Mouse (Mus musculus) lung, postnatal 0 days (tissue): ENCODE results near the gene Zkscan3. TPM values are rescaled to one million over a fixed set of nuclear protein-coding genes. Genes with fewer than 3 reads are reported as not detected.

Experiments
- ATAC-seq: fragments of 200-750 bp; cut with Nextera tagmentation; 2 replicates; pipeline ENCODE4 v1.8.0; 2017; ENCODE audit warnings: moderate library complexity
- DNase-seq: peaks from one replicate; pipeline ENCODE4 v3.0.0-alpha.2; 2016; ENCODE audit warnings: low spot score
- H3K27ac ChIP-seq: fragments of 300-500 bp; sonication (generic); 2 replicates; pipeline ENCODE4 v1.5.1; 2014; ENCODE audit warnings: antibody characterized with exemption, mild to moderate bottlenecking, low read length, mixed read lengths
- H3K27me3 ChIP-seq: fragments of 300-500 bp; sonication (generic); replicated peaks from 2 replicates; pipeline ENCODE4 v1.6.1; 2014; ENCODE audit warnings: low read length, mixed read lengths; ENCODE audit not compliant: insufficient read depth
- H3K36me3 ChIP-seq: fragments of 300-500 bp; sonication (generic); 2 replicates; pipeline ENCODE4 v1.6.1; 2014; ENCODE audit warnings: low read length, mixed read lengths; ENCODE audit not compliant: insufficient read depth
- H3K4me1 ChIP-seq: fragments of 300-500 bp; sonication (generic); 2 replicates; pipeline ENCODE4 v1.6.1; 2014; ENCODE audit warnings: antibody characterized with exemption, low read depth, low read length, mixed read lengths; ENCODE audit not compliant: insufficient read depth
- H3K4me2 ChIP-seq: fragments of 300-500 bp; sonication (generic); replicated peaks from 2 replicates; pipeline ENCODE4 v1.6.1; 2014; ENCODE audit warnings: low read depth, mild to moderate bottlenecking, low read length, moderate library complexity, mixed read lengths
- H3K4me3 ChIP-seq: fragments of 300-500 bp; sonication (generic); 2 replicates; pipeline ENCODE4 v1.5.1; 2014; ENCODE audit warnings: low read depth, low read length
- H3K9ac ChIP-seq: fragments of 300-500 bp; sonication (generic); replicated peaks from 2 replicates; pipeline ENCODE4 v1.6.1; 2014; ENCODE audit warnings: low read depth, mild to moderate bottlenecking
- H3K9me3 ChIP-seq: fragments of 300-500 bp; sonication (generic); 2 replicates; pipeline ENCODE4 v1.6.1; 2016; ENCODE audit warnings: low read length, mixed read lengths
- CTCF ChIP-seq: IDR thresholded peaks from 2 replicates; pipeline ENCODE4 v1.5.1; 2016; ENCODE audit warnings: antibody characterized with exemption, mild to moderate bottlenecking
- EP300 ChIP-seq: IDR thresholded peaks from 2 replicates; pipeline ENCODE4 v1.6.1; 2016; ENCODE audit warnings: antibody characterized with exemption, mild to moderate bottlenecking, control low read depth
- WGBS: fragments of 180-500 bp; shearing (Covaris S2); extraction: QIAGEN DNeasy Blood & Tissue Kit; methylation state at CpG from one replicate; pipeline ENCODE4 v1.1.7; 2014; 5-methylcytosine and 5-hydroxymethylcytosine counted together
- polyA plus RNA-seq: library from polyadenylated mRNA; unstranded; fragments of >200 nt; fragmentation: Nextera tagmentation; extraction: Ambion mirVana; gene quantifications from 2 replicates; pipeline ENCODE4 v1.2.1, GENCODE M21; 2015

The Zkscan3 gene
- polyA plus RNA-seq, result 46.3 and 54.3 TPM in 2 replicates

DNA sequence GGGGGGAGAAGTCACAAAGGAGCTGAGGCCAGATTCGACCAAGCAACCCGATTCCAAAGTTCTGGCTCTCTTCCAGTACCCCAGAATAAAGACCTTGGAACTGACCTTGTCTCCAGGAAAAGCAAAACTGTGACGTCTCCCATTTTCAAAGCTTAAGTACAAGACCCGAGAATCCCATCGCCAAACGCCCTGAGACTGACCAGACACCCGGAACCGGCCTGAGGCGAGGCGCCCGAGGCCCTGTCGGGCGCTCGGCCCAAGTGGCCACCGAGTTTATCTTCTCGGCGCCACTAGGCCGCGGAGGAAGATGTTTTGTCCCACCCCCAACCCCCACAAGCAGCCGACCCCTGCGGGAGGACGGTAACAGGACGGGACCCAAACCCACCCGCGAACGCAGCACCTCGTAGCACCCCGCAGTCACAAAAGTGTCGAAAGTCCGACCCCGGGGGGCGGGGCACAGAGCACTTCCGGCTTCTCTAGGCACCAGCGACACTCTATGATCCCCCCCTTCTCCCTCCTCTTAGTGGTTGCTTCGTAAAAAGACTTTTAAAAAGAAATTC is at the start of gene Zkscan3:
Zkscan3 (minus strand) TSS at position 469 of the 560 bp plus-strand sequence.
- Histone ChIP-seq H3K4me2 (peak within 1 kb of the TSS; percentile 67), H3K27me3 (no peaks in the 10 kb centered on the region), H3K27ac (peak within 1 kb of the TSS; percentile 83), H3K4me1 (peaks cover 5% of the 10 kb centered on the region; the same call in 1 of the 2 replicates), H3K36me3 (no peaks in the 10 kb centered on the region), H3K9ac (peak within 1 kb of the TSS; percentile 76), H3K9me3 (no peaks in the 10 kb centered on the region), H3K4me3 (peak within 1 kb of the TSS; percentile 76)
- TF ChIP-seq EP300 (no peak), CTCF (no peak)
- under 1% methylated on average over 35 of the region's 35 CpGs for WGBS
- ATAC-seq (peak; percentile 96), DNase-seq (peak; percentile 93)

GRCm38 (mm10) chr13:21447856-21448614 is 45.5 kb upstream of the Zkscan3 start:
- ATAC-seq, result peak; percentile 83

DNA sequence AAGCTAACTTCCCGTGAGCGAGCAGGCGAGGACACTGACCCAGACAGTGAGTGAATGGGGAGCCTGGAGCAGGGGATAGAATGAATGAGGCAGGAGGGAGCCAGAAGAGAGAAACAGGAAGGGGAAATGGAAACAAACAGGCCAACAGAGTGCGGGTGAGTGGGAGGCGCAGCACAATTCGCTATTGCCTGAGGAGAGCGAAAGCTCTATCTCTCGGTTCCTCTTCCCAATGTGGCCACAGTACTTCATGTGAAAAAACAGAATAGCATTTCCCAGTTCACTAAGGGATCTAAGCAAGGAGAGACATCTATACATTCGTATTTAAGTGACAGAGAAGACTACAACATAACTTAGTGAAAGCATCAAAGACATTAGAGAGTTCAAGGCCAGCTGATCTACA is 44.2 kb upstream of the Zkscan3 start:
- Histone ChIP-seq H3K9ac (no peak overlapping the region), H3K4me1 (no peaks in the 10 kb centered on the region), H3K4me2 (no peak overlapping the region), H3K27me3 (no peaks in the 10 kb centered on the region), H3K27ac (no peak overlapping the region), H3K9me3 (no peaks in the 10 kb centered on the region), H3K36me3 (peaks cover 31% of the 10 kb centered on the region), H3K4me3 (no peak overlapping the region)
- no peak for DNase-seq
- WGBS, result 86% methylated on average over 9 of the region's 9 CpGs
- ATAC-seq, result no peak
- TF ChIP-seq CTCF, result no peak
- no peak for TF ChIP-seq EP300

More at GRCm38 (mm10) chr13:21447856-21448614, 45.5 kb upstream of the Zkscan3 start:
- no peak for TF ChIP-seq EP300
- TF ChIP-seq CTCF, result no peak
- no peak overlapping the region for H3K9ac ChIP-seq
- H3K27me3 ChIP-seq, result no peaks in the 10 kb centered on the region
- no peaks in the 10 kb centered on the region for H3K9me3 ChIP-seq
- peaks cover 31% of the 10 kb centered on the region for H3K36me3 ChIP-seq
- no peaks in the 10 kb centered on the region; the same call in 1 of the 2 replicates for H3K4me1 ChIP-seq
- peak; percentile 62 for DNase-seq
- no peak overlapping the region for H3K4me2 ChIP-seq
- peak overlapping the region; percentile 26; the same call in 1 of the 2 replicates for H3K27ac ChIP-seq
- no peak overlapping the region for H3K4me3 ChIP-seq
- 55% methylated on average over 16 of the region's 16 CpGs for WGBS

- H3K27ac ChIP-seq, result 0 out of 2 replicates have a peak overlapping the region, but pooled peaks have one; percentile 74
- no peak for ATAC-seq
These were observed 38.6 kb upstream of the Zkscan3 start for GRCm38 (mm10) chr13:21441207-21441572.

GRCm38 (mm10) chr13:21440503-21441206 is 38.1 kb upstream of the Zkscan3 start, which contains the start of gene Pgbd1:
Pgbd1 (minus strand) TSS chr13:21441058.
- Histone ChIP-seq H3K4me1 (no peaks in the 10 kb centered on the region), H3K9me3 (no peaks in the 10 kb centered on the region), H3K27ac (peak within 1 kb of the TSS; percentile 74), H3K4me2 (peak within 1 kb of the TSS; percentile 92), H3K27me3 (no peaks in the 10 kb centered on the region), H3K36me3 (peaks cover 18% of the 10 kb centered on the region), H3K4me3 (peak within 1 kb of the TSS; percentile 54), H3K9ac (peak within 1 kb of the TSS; percentile 50)
- ATAC-seq (peak; percentile 82), DNase-seq (peak; percentile 71)
- under 1% methylated on average over 32 of the region's 32 CpGs for WGBS
- no peak for TF ChIP-seq EP300
- TF ChIP-seq CTCF, result peak; percentile 60

More at GRCm38 (mm10) chr13:21441207-21441572, 38.6 kb upstream of the Zkscan3 start:
- Histone ChIP-seq H3K27me3 (no peaks in the 10 kb centered on the region), H3K9me3 (no peaks in the 10 kb centered on the region), H3K9ac (peak overlapping the region; percentile 50; the same call in 1 of the 2 replicates), H3K4me2 (peak overlapping the region; percentile 92), H3K4me1 (no peaks in the 10 kb centered on the region), H3K36me3 (peaks cover 21% of the 10 kb centered on the region), H3K4me3 (peak overlapping the region; percentile 54)
- WGBS, result 20% methylated on average over 10 of the region's 10 CpGs
- TF ChIP-seq CTCF (no peak), EP300 (no peak)
- DNase-seq, result no peak

GRCm38 (mm10) chr13:21435476-21435875 is 32.9 kb upstream of the Zkscan3 start:
- Histone ChIP-seq H3K27ac (no peak overlapping the region), H3K4me2 (no peak overlapping the region), H3K9ac (no peak overlapping the region), H3K36me3 (no peaks in the 10 kb centered on the region), H3K27me3 (no peaks in the 10 kb centered on the region), H3K9me3 (no peaks in the 10 kb centered on the region), H3K4me1 (no peaks in the 10 kb centered on the region), H3K4me3 (no peak overlapping the region)
- DNase-seq, result no peak
- no peak for TF ChIP-seq EP300
- no peak for TF ChIP-seq CTCF
- WGBS, result 72% methylated on average over 4 of the region's 4 CpGs
- no peak for ATAC-seq
